Mouse (Mus musculus) lung, embryonic 14.5 days (tissue): ENCODE measurements around the gene Cerkl. TPM values are rescaled to one million over a fixed set of nuclear protein-coding genes. Genes with fewer than 3 reads are reported as not detected.

ENCODE experiments used
- ATAC-seq: fragments of 200-750 bp; cut with Nextera tagmentation; 2 replicates; pipeline ENCODE4 v1.8.0; 2017; ENCODE audit warnings: mild to moderate bottlenecking, moderate TSS enrichment, moderate library complexity; ENCODE audit not compliant: insufficient read depth
- DNase-seq: peaks from one replicate; pipeline ENCODE4 v3.0.0-alpha.2; 2015
- H3K27ac ChIP-seq: fragments of 300-500 bp; sonication (generic); 2 replicates; pipeline ENCODE4 v1.5.1; 2014; ENCODE audit warnings: low read depth, mild to moderate bottlenecking, moderate library complexity
- H3K27me3 ChIP-seq: fragments of 300-500 bp; sonication (generic); 2 replicates; pipeline ENCODE4 v1.6.1; 2014; ENCODE audit warnings: low read length, control low read depth; ENCODE audit not compliant: insufficient read depth
- H3K36me3 ChIP-seq: fragments of 300-500 bp; sonication (generic); 2 replicates; pipeline ENCODE4 v1.6.1; 2014; ENCODE audit warnings: control low read depth; ENCODE audit not compliant: insufficient read depth
- H3K4me1 ChIP-seq: fragments of 300-500 bp; sonication (generic); 2 replicates; pipeline ENCODE4 v1.6.1; 2014; ENCODE audit warnings: antibody characterized with exemption, control low read depth; ENCODE audit not compliant: insufficient read depth
- H3K4me2 ChIP-seq: fragments of 300-500 bp; sonication (generic); 2 replicates; pipeline ENCODE4 v1.6.1; 2014; ENCODE audit warnings: mild to moderate bottlenecking
- H3K4me3 ChIP-seq: fragments of 300-500 bp; sonication (generic); 2 replicates; pipeline ENCODE4 v1.5.1; 2014; ENCODE audit warnings: low read depth, low read length
- H3K9ac ChIP-seq: fragments of 300-500 bp; sonication (generic); 2 replicates; pipeline ENCODE4 v1.6.1; 2014
- H3K9me3 ChIP-seq: fragments of 300-500 bp; sonication (generic); 2 replicates; pipeline ENCODE4 v1.6.1; 2016; ENCODE audit warnings: low read depth, low read length, control low read depth
- CTCF ChIP-seq: IDR thresholded peaks from 2 replicates; pipeline ENCODE4 v1.5.1; 2016; ENCODE audit warnings: antibody characterized with exemption, low read depth
- WGBS: fragments of 180-500 bp; shearing (Covaris S2); extraction: QIAGEN DNeasy Blood & Tissue Kit; methylation state at CpG from one replicate; pipeline ENCODE4 v1.1.7; 2014; 5-methylcytosine and 5-hydroxymethylcytosine counted together
- polyA plus RNA-seq: library from polyadenylated mRNA; unstranded; fragments of >200 nt; fragmentation: Nextera tagmentation; extraction: Ambion mirVana; gene quantifications from 2 replicates; pipeline ENCODE4 v1.2.1, GENCODE M21; 2014

Gene Cerkl
- polyA plus RNA-seq, 1 experiment from 2014 or later, result 0.12 TPM

GRCm38 (mm10) chr2:79371326-79372153 is 85.0 kb downstream of the Cerkl start:
- ATAC-seq (no peak), DNase-seq (no peak)
- Histone ChIP-seq H3K4me1 (no peaks in the 10 kb centered on the region), H3K36me3 (no peaks in the 10 kb centered on the region), H3K9me3 (no peaks in the 10 kb centered on the region), H3K27ac (no peak overlapping the region), H3K27me3 (no peaks in the 10 kb centered on the region), H3K4me3 (no peak overlapping the region), H3K4me2 (no peak overlapping the region), H3K9ac (no peak overlapping the region)
- no peak for TF ChIP-seq CTCF
- WGBS, result 80% methylated on average over 7 of the region's 7 CpGs

GRCm38 (mm10) chr2:79370711-79371312 is 85.8 kb downstream of the Cerkl start:
- WGBS, result 79% methylated on average over 9 of the region's 9 CpGs
- H3K27ac ChIP-seq, result no peak overlapping the region
- H3K36me3 ChIP-seq, result no peaks in the 10 kb centered on the region
- DNase-seq (no peak), ATAC-seq (no peak)
- H3K9ac ChIP-seq, result no peak overlapping the region
- H3K4me2 ChIP-seq, result no peak overlapping the region
- H3K4me1 ChIP-seq, result no peaks in the 10 kb centered on the region
- no peak overlapping the region for H3K4me3 ChIP-seq
- TF ChIP-seq CTCF, result no peak
- no peaks in the 10 kb centered on the region for H3K9me3 ChIP-seq
- H3K27me3 ChIP-seq, result no peaks in the 10 kb centered on the region

- WGBS, result 83% methylated on average over 4 of the region's 4 CpGs
- no peak overlapping the region for H3K27ac ChIP-seq
- ATAC-seq, result no peak
These were observed 86.7 kb downstream of the Cerkl start for GRCm38 (mm10) chr2:79369905-79370304.

GRCm38 (mm10) chr2:79369061-79369524 is 87.5 kb downstream of the Cerkl start:
- Histone ChIP-seq H3K27ac (no peak overlapping the region), H3K27me3 (no peaks in the 10 kb centered on the region), H3K36me3 (no peaks in the 10 kb centered on the region), H3K4me2 (no peak overlapping the region), H3K4me1 (no peaks in the 10 kb centered on the region), H3K4me3 (no peak overlapping the region), H3K9me3 (no peaks in the 10 kb centered on the region), H3K9ac (no peak overlapping the region)
- ATAC-seq (no peak), DNase-seq (no peak)
- WGBS, result 58% methylated on average over 7 of the region's 7 CpGs
- TF ChIP-seq CTCF, result no peak

More at GRCm38 (mm10) chr2:79369905-79370304, 86.7 kb downstream of the Cerkl start:
- Histone ChIP-seq H3K9ac (no peak overlapping the region), H3K36me3 (no peaks in the 10 kb centered on the region), H3K4me1 (no peaks in the 10 kb centered on the region), H3K9me3 (no peaks in the 10 kb centered on the region), H3K4me2 (no peak overlapping the region), H3K4me3 (no peak overlapping the region), H3K27me3 (no peaks in the 10 kb centered on the region)
- no peak for DNase-seq
- no peak for TF ChIP-seq CTCF

GRCm38 (mm10) chr2:79368661-79369060 is 87.9 kb downstream of the Cerkl start:
- Histone ChIP-seq H3K9ac (no peak overlapping the region), H3K4me3 (no peak overlapping the region), H3K4me1 (no peaks in the 10 kb centered on the region), H3K36me3 (no peaks in the 10 kb centered on the region), H3K27ac (no peak overlapping the region), H3K9me3 (no peaks in the 10 kb centered on the region), H3K27me3 (no peaks in the 10 kb centered on the region), H3K4me2 (no peak overlapping the region)
- DNase-seq, result no peak
- no peak for TF ChIP-seq CTCF
- WGBS, result 73% methylated on average over 12 of the region's 12 CpGs
- no peak for ATAC-seq

GRCm38 (mm10) chr2:79367451-79368450 is 88.8 kb downstream of the Cerkl start:
- DNase-seq (peak; percentile 23), ATAC-seq (no peak)
- Histone ChIP-seq H3K4me1 (no peaks in the 10 kb centered on the region), H3K4me3 (no peak overlapping the region), H3K9me3 (no peaks in the 10 kb centered on the region), H3K27me3 (no peaks in the 10 kb centered on the region), H3K36me3 (no peaks in the 10 kb centered on the region), H3K27ac (no peak overlapping the region), H3K4me2 (no peak overlapping the region), H3K9ac (no peak overlapping the region)
- TF ChIP-seq CTCF, result peak; percentile 27; the same call in 1 of the 2 replicates
- 73% methylated on average over 18 of the region's 18 CpGs for WGBS
